20 mouse cellular contexts compared by ENCODE assay signal in genomic region chr15:81219054-81219453, GRCm38 (mm10). TPM values are rescaled to one million over a fixed set of nuclear protein-coding genes. Genes with fewer than 3 reads are reported as not detected.
DNase-seq lines count a peak whose midpoint lies in the region; ATAC-seq and TF ChIP-seq lines count a peak whose summit lies in the region.
"Had no signal": no experiment of that assay in that cellular context is flagged by ENCODE, and none has a peak within 500 bp of the region (broad histone marks: within the 10 kb centered on the region; RNA-seq: fewer than 3 reads in every experiment).

No protein-coding gene starts in this region.

- TF ChIP-seq CTCF in lung, postnatal 0 days (IDR thresholded peaks at IDR 0.05) = no peak

- ATAC-seq in lung, postnatal 0 days = no peak
- peak; percentile 62 for ATAC-seq in granulocyte monocyte progenitor cell, adult 5-6 weeks (replicated peaks; ENCODE audit: poor library complexity, severe bottlenecking)
- ATAC-seq: forebrain, embryonic 13.5 days; forebrain, postnatal 0 days; intestine, embryonic 16.5 days had no signal

- no peaks in the 10 kb centered on the region for H3K9me3 ChIP-seq in lung, postnatal 0 days (ENCODE audit: low read length)
- H3K9me3 ChIP-seq: embryonic facial prominence, embryonic 13.5 days; forebrain, embryonic 13.5 days; heart, embryonic 12.5 days; hindbrain, embryonic 15.5 days had no signal

- H3K36me3 ChIP-seq in lung, postnatal 0 days (ENCODE audit: insufficient read depth, low read length) = no peaks in the 10 kb centered on the region
- H3K36me3 ChIP-seq: embryonic facial prominence, embryonic 13.5 days; heart, embryonic 12.5 days; hindbrain, embryonic 15.5 days had no signal

- H3K27ac ChIP-seq in lung, postnatal 0 days (ENCODE audit: low read length) = no peak overlapping the region
- H3K27ac ChIP-seq: embryonic facial prominence, embryonic 13.5 days; forebrain, embryonic 13.5 days; heart, adult 2 months; hindbrain, embryonic 15.5 days had no signal

- no peak for TF ChIP-seq EP300 in lung, postnatal 0 days (IDR thresholded peaks at IDR 0.05)

- H3K9ac ChIP-seq in lung, postnatal 0 days (replicated peaks; ENCODE audit: low read depth) = no peak overlapping the region
- H3K9ac ChIP-seq: embryonic facial prominence, embryonic 13.5 days; forebrain, embryonic 13.5 days; forebrain, postnatal 0 days; heart, embryonic 12.5 days; hindbrain, embryonic 15.5 days had no signal

- no peaks in the 10 kb centered on the region for H3K27me3 ChIP-seq in lung, postnatal 0 days (replicated peaks; ENCODE audit: insufficient read depth, low read length)
- H3K27me3 ChIP-seq: embryonic facial prominence, embryonic 13.5 days; forebrain, embryonic 13.5 days; hindbrain, embryonic 15.5 days had no signal

- intact Hi-C loops in left cerebral cortex, postnatal 10 days (cut with DNase I) = no loop called here

- H3K4me1 ChIP-seq in lung, postnatal 0 days (ENCODE audit: insufficient read depth, low read depth, low read length) = no peaks in the 10 kb centered on the region
- H3K4me1 ChIP-seq: embryonic facial prominence, embryonic 13.5 days; forebrain, embryonic 13.5 days; heart, embryonic 12.5 days; hindbrain, embryonic 15.5 days had no signal

- 47% methylated on average over 6 of the region's 6 CpGs for WGBS in lung, postnatal 0 days

- DNase-seq in gastrocnemius, adult 18-20 months (ENCODE audit: low spot score) = peak; percentile 46
- DNase-seq in gastrocnemius, postnatal 4 days (ENCODE audit: low spot score in 2 of 2) = no peak
- DNase-seq in lung, postnatal 0 days (ENCODE audit: low spot score) = peak; percentile 18
- no peak for DNase-seq in lung, postnatal 25 days (ENCODE audit: low spot score)
- no peak for DNase-seq in right cerebral cortex, postnatal 10 days (ENCODE audit: low spot score in 2 of 2)
- DNase-seq in retina, postnatal 1 day = no peak
- no peak for DNase-seq in left cerebral cortex, postnatal 10 days (ENCODE audit: extremely low spot score in 1 of 2, low spot score in 2 of 2)
- DNase-seq: adrenal gland, postnatal 10 days; cerebellum, adult 11 months; cerebellum, adult 8-10 months; cerebellum, postnatal 14 days; forebrain, postnatal 0 days; heart, adult 2 months had no signal

- no peak overlapping the region for H3K4me3 ChIP-seq in lung, postnatal 0 days (ENCODE audit: low read depth, low read length)
- H3K4me3 ChIP-seq: embryonic facial prominence, embryonic 13.5 days; forebrain, embryonic 13.5 days; heart, adult 2 months; heart, embryonic 12.5 days; hindbrain, embryonic 15.5 days had no signal

- H3K4me2 ChIP-seq in lung, postnatal 0 days (replicated peaks; ENCODE audit: low read depth, low read length) = no peak overlapping the region
- H3K4me2 ChIP-seq: embryonic facial prominence, embryonic 13.5 days; forebrain, embryonic 13.5 days; heart, embryonic 12.5 days; hindbrain, embryonic 15.5 days had no signal

RNA-seq across cellular contexts. Expression of gene Mchr1, which starts 16.2 kb away (rescaled TPM):
- 1 to 10 TPM; 1.5 to 3.3 TPM for total RNA-seq in gastrocnemius, adult 18-20 months (2021)
- total RNA-seq in gastrocnemius, postnatal 4 days (2021) = 1 to 10 TPM; 2.7 to 3.9 TPM
- 1.6 and 3.3 TPM in 2 replicates for polyA plus RNA-seq in lung, postnatal 0 days (2015; fragmentation: Nextera tagmentation; extraction: Ambion mirVana)
- not detected in 2 replicates for total RNA-seq in granulocyte monocyte progenitor cell, adult 5-6 weeks (2014; fragmentation: Nextera tagmentation)
- total RNA-seq in granulocyte monocyte progenitor cell, adult 5-6 weeks (2017) = not detected in 2 replicates
- total RNA-seq in left cerebral cortex, postnatal 10 days (2021) = 10 to 100 TPM; 12.9 to 16.9 TPM
- total RNA-seq: heart, adult 2 months; heart, postnatal 25 days had no signal
- polyA plus RNA-seq: heart, adult 2 months; heart, embryonic 12.5 days had no signal

RNA-seq across cellular contexts. Expression of gene Mrtfa, which starts 28.5 kb away (rescaled TPM):
- 10 to 100 TPM; 17.5 to 17.7 TPM for total RNA-seq in gastrocnemius, adult 18-20 months (2021)
- 10 to 100 TPM; 54.1 to 55.7 TPM for total RNA-seq in gastrocnemius, postnatal 4 days (2021)
- polyA plus RNA-seq in lung, postnatal 0 days (2015; fragmentation: Nextera tagmentation; extraction: Ambion mirVana) = 13.5 and 13.9 TPM in 2 replicates
- total RNA-seq in granulocyte monocyte progenitor cell, adult 5-6 weeks (2014; fragmentation: Nextera tagmentation) = 30.9 and 36.9 TPM in 2 replicates
- 11.1 and 12.6 TPM in 2 replicates for total RNA-seq in granulocyte monocyte progenitor cell, adult 5-6 weeks (2017)
- 10 to 100 TPM; 43.7 to 47.8 TPM for total RNA-seq in left cerebral cortex, postnatal 10 days (2021)

Comparison
In these comparisons a context has a peak if more than half of its experiments do, and no peak if none do; other contexts are left out.
1. DNase-seq: peak in gastrocnemius, adult 18-20 months (single experiment) and lung, postnatal 0 days (single experiment); none in gastrocnemius, postnatal 4 days (0 of 2), lung, postnatal 25 days (single experiment), right cerebral cortex, postnatal 10 days (0 of 2), retina, postnatal 1 day (single experiment) and left cerebral cortex, postnatal 10 days (0 of 2).